Mouse (Mus musculus) left cerebral cortex, postnatal 10 days (tissue): ENCODE measurements around the gene Mad1l1. TPM values are rescaled to one million over a fixed set of nuclear protein-coding genes. Genes with fewer than 3 reads are reported as not detected.
A peak's percentile ranks its signal among the peaks of the same experiment; 100 is the strongest.

Experiments used
- DNase-seq, 2 experiments: peaks; one replicate each; pipeline ENCODE4 v3.0.0; 2021 to 2022; ENCODE audit warnings: low spot score in 2 of 2, mixed read lengths in 1 of 2; ENCODE audit errors: extremely low spot score in 1 of 2
- intact Hi-C: fragments of 180-260 bp; cut with DNase I; formaldehyde crosslinking; loops from one replicate; pipeline ENCODE4 v1.15.1; 2025
- total RNA-seq, 2 experiments: library from RNA; stranded (reverse); gene quantifications; 2 replicates each; pipeline ENCODE4 v1.2.3; 2021

Gene Mad1l1
- total RNA-seq, 2 experiments from 2014 or later, result 23.8 to 24.4 TPM

DNA sequence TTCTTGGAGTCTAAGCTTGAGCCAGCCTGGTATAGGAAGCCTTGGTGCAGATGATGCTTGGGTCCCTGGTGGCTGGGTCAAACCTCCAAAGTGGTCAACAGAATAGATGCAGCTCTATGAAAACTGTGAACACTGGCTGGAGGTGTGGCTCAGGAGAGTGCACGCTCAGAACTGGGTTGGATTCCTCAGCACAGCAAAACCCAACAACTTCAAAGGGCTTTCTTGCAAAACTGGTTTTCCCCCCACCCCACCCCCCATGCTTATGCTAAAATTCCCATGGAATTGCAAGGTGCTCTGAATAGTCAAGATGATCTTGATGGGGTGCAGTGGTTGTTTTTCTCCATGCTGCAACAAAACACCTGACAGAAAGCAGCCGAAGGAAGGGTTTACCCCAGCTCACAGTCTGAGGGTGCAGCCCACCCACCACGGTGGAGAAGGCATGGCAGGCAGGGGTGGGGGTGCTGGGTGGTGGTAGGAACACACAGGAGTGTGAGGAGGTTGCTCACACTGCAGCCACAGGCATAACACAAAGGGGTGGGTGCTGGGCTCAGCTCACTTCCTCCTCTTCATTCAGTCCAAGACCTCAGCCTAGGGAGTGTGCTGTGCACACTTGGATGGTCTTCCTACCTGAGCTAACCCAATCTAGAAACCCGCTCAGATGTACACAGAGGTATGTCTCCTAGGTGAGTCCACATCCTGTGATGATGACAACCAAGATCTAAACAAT is 197.5 kb downstream of the Mad1l1 start:
- intact Hi-C loops, result no loop called here
- DNase-seq, result no peak

DNA sequence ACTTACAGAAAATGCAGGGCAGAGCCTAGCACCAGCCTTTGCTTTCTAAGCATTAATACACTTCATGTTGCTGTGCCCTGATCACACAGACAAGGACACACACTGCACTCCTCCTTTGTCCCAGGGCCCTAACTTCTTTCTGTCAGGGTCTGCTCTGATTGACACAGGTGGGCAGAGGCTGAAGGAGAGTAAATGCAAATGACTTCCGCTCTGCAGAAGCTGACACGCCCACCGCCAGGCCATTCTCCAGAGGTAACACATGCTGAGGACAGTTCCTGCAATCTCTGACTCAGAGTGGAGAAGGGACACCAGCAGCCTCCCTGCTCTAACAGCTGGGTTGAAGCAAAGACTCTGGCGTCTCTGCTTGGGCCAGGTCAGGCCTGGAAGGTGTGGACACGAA is 198.2 kb downstream of the Mad1l1 start:
- intact Hi-C loops, result no loop called here
- DNase-seq, result no peak

DNA sequence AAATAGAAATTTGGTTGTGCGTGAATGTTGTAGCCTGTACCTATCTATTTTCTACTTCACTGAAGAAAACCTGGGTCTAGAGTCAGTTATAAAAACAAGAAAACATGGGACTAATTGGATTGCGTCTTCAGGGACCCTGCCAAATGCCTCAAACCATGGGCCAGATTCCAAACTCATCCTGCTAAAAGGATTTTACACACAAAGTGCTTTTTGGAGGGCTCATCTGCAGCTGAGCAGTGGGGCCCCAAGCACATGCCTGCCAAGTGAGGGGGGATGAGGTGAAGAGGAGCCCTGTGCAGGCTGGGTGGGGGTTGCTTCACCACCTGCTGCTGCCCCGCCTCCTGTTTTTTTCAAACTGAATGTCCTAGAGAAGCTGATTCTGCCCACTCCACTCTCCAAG is 199.4 kb downstream of the Mad1l1 start:
- intact Hi-C loops, result no loop called here
- peak; percentile 46 to 48 for DNase-seq

- intact Hi-C loops, result no loop called here
- no peak for DNase-seq
Measured at GRCm38 (mm10) chr5:140118921-140119320, 202.4 kb downstream of the Mad1l1 start.

- intact Hi-C loops, result no loop called here
Measured at GRCm38 (mm10) chr5:140117968-140118367, 203.4 kb downstream of the Mad1l1 start.

GRCm38 (mm10) chr5:140115434-140116271 is 205.7 kb downstream of the Mad1l1 start:
- peak; percentile 79 to 83 for DNase-seq
- intact Hi-C loops, result no loop called here

More at GRCm38 (mm10) chr5:140117968-140118367, 203.4 kb downstream of the Mad1l1 start:
- no peak for DNase-seq

GRCm38 (mm10) chr5:140114512-140115060 is 206.8 kb downstream of the Mad1l1 start:
- no peak for DNase-seq
- intact Hi-C loops, result no loop called here

GRCm38 (mm10) chr5:140113281-140113680 is 208.1 kb downstream of the Mad1l1 start:
- DNase-seq, result no peak
- intact Hi-C loops, result no loop called here

- intact Hi-C loops, result no loop called here
- no peak for DNase-seq
Measured at GRCm38 (mm10) chr5:140110024-140110423, 211.3 kb downstream of the Mad1l1 start.

- intact Hi-C loops, result no loop called here
- DNase-seq, result no peak
Measured at GRCm38 (mm10) chr5:140107907-140108306, 213.4 kb downstream of the Mad1l1 start.

DNA sequence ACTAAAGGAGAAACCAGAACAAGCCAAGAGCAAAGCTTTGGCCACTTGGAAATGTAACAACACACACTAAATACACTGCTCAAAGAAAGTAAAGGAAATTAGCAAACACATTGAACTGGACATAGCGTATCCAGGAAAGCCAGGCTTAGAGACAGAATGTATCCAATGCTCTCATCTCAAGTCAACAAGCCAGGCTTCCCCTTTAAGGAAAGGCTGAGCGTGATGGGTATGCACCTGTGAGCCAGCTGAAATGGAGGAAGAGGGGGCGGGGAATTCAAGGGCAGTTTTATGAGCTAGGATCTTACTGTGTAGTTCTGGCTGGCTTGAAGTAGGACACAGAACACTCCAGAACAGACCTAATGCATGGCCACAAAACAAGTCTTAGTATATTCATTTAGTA is 215.3 kb downstream of the Mad1l1 start:
- intact Hi-C loops, result no loop called here
- no peak for DNase-seq

DNA sequence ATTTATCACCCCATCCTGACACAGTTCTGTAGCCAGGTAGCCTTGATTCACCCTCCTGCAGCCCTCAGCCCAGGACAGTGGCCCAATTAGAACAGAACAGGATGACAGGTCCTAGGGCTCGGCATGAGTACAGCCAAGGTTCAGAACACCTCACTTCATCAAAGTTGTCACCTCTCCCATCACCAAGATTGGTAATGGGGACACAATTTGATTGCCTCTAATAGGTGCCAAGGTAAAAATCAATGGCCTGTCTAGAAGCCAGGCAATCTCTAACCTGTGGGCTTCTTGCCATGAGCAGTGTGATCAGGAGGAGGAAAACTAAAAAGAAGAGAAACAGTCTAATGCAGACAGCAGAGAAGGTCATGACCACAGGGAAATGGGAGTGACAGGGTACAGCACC is 216.5 kb downstream of the Mad1l1 start:
- no peak for DNase-seq
- intact Hi-C loops, result no loop called here

- intact Hi-C loops, result no loop called here
- DNase-seq, result no peak
Measured at GRCm38 (mm10) chr5:140102731-140103130, 218.6 kb downstream of the Mad1l1 start.

- intact Hi-C loops, result no loop called here
- no peak for DNase-seq
Measured at GRCm38 (mm10) chr5:140101409-140102009, 219.8 kb downstream of the Mad1l1 start.

DNA sequence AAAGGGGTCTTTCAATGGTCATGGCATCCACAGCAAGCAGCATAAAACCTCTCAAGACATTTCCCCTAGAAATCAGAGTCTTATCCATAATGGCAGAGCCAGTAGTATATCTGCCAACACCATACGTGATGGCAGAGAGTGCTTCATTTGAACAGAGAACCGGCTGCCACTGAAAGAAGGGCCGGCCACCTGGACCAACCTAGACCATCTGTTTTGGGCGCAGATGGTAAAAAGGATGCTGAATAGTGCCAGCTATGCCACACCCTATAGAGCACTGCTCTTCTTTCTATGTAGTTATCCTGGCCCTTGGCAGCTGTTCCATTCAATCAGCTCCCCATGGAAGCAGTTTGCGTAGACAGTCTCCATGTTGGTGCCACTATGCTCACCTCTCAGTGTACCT is 222.6 kb downstream of the Mad1l1 start:
- DNase-seq, result no peak
- intact Hi-C loops, result no loop called here

DNA sequence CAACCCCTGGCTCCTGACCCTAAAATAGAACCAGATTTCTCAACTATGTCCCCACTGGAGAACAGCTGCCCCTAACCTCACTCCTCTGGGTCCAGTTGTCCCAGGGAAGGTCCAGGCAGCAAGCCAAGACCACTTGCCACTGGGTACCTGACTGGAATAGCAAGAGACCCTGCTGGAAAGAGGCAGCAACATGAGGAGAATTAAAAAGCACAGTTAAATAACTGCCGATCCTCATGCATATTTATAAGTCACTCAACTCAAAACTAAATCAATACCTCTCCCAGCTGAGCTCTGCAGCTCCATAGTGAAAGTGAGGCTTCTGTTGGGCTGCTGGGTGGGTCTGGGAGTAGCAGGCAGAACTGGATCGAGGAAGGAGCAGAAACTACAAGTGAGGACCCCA is 226.1 kb downstream of the Mad1l1 start:
- peak; percentile 77 to 86 for DNase-seq
- intact Hi-C loops, result no loop called here

DNA sequence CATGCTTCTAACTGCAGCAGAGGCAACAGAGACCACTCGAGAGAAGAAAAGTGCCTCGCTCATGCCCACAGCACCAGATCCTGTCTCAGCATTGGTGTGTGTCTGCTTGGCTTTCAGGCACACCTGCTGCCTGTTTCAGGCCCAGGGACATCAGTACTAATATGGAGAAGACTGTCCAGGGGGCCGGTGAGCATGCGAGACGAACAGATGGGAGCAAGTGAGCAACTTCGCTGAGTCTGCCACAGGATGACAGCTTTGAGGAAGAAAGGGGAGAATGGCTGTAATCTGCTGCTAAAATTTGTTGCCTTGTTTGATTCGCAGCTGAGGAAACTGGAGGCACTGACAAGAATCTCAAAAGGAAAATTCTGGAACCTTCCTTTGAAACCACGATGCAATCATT is 227.9 kb downstream of the Mad1l1 start:
- intact Hi-C loops, result no loop called here
- no peak for DNase-seq

DNA sequence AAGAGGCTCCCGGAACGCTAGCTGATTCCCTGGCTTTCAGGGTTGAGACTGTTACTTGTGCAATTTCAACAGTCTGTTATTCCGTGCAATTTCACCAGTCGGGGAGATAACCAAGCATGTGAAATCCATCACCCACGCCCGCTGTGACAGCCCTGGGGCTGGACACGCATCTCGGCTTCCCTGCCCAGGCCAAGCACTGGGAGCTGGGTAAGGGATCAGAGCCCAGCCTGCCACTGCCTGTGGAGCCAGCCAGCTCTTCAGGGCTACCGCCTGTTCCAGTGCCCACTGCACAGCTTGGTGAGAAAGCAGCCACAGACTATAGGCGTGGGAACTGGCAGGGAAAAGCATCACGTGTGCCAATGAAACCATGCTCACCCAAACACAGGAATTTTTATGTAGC is 229.8 kb downstream of the Mad1l1 start:
- intact Hi-C loops, result no loop called here
- peak; percentile 60 to 71 for DNase-seq

- DNase-seq, result no peak
- intact Hi-C loops, result no loop called here
Measured at GRCm38 (mm10) chr5:140089263-140089662, 232.1 kb downstream of the Mad1l1 start.

GRCm38 (mm10) chr5:140087242-140087641 is 234.1 kb downstream of the Mad1l1 start:
- no peak for DNase-seq
- intact Hi-C loops, result no loop called here
